Mouse (Mus musculus) limb, embryonic 10.5 days (tissue): ENCODE measurements around the gene P4ha1. TPM values are rescaled to one million over a fixed set of nuclear protein-coding genes. Genes with fewer than 3 reads are reported as not detected.
"Not testable (repeated sequence)": the region's sequence is repeated elsewhere in the genome, so short reads cannot be mapped to it uniquely, and the experiment has no call there.

Experiments
- DNase-seq: peaks from one replicate; pipeline ENCODE4 v3.0.0-alpha.2; 2017; ENCODE audit warnings: low spot score
- H3K27ac ChIP-seq: fragments of 300-500 bp; sonication (generic); 2 replicates; pipeline ENCODE4 v1.5.1; 2016; ENCODE audit warnings: mild to moderate bottlenecking
- H3K27me3 ChIP-seq: fragments of 300-500 bp; sonication (generic); 2 replicates; pipeline ENCODE4 v1.6.1; 2016; ENCODE audit warnings: low read depth, mild to moderate bottlenecking; ENCODE audit not compliant: poor library complexity, severe bottlenecking
- H3K36me3 ChIP-seq: fragments of 300-500 bp; sonication (generic); 2 replicates; pipeline ENCODE4 v1.6.1; 2016; ENCODE audit warnings: mild to moderate bottlenecking, moderate library complexity
- H3K4me1 ChIP-seq: fragments of 300-500 bp; sonication (generic); 2 replicates; pipeline ENCODE4 v1.6.1; 2016
- H3K4me3 ChIP-seq: fragments of 300-500 bp; sonication (generic); 2 replicates; pipeline ENCODE4 v1.5.1; 2016; ENCODE audit warnings: mild to moderate bottlenecking, moderate library complexity
- H3K9me3 ChIP-seq: fragments of 300-500 bp; sonication (generic); replicated peaks from 2 replicates; pipeline ENCODE4 v1.6.1; 2016; ENCODE audit warnings: mild to moderate bottlenecking
- WGBS: fragments of 180-500 bp; shearing (Covaris S2); methylation state at CpG from one replicate; pipeline ENCODE4 v1.1.7; 2016; 5-methylcytosine and 5-hydroxymethylcytosine counted together
- polyA plus RNA-seq: library from polyadenylated mRNA; unstranded; fragments of >200 nt; fragmentation: Nextera tagmentation; extraction: Ambion mirVana; gene quantifications from 2 replicates; pipeline ENCODE4 v1.2.1, GENCODE M21; 2016

P4ha1 gene
- polyA plus RNA-seq, 1 experiment from 2014 or later: 53.3 TPM

- Histone ChIP-seq H3K9me3 (no peaks in the 10 kb centered on the region), H3K36me3 (peaks cover 99% of the 10 kb centered on the region)
- WGBS: 95% methylated on average over 3 of the region's 3 CpGs
Measured at GRCm38 (mm10) chr10:59364551-59364950, 41.5 kb downstream of the P4ha1 start.

DNA sequence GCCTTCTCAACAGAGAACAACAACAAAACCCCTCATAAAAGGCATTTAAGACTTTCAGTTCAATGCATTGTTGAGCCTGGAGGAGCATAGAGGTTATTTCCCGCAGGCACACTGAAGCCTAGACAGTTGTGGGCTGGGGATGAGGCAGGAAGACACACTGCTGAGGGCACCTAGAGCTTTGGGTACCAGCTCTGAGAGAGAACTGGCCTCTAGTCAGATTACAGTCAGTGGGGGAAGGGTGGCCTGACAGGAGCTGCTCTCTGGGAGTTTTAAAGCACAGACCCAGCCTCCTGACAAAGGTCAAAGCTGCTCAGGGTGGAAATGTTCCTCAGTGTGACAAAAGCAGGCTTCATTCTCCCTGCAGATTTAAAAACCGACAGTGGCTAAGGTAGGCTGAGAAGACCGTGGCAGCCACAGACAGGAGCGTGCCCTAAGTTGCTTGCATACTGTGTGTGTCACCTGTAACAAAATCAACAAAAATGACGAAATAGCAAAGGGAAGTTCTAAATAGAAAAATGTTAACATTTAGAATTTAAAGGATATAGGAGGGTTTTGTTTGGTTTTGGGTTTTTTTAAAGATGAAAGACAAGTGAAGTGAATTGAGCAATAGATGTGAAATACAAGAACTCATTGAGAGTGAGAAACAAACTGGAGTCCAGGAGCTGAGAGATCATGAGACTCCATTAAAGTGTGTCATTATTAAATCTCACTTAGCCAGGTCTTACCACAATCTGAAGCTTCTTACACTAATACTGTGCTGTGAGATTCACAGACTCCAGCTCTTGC, 42.9 kb downstream of the P4ha1 start:
- no peaks in the 10 kb centered on the region for H3K9me3 ChIP-seq
- H3K4me3 ChIP-seq: no peak overlapping the region
- WGBS: 87% methylated on average over 5 of the region's 5 CpGs
- H3K36me3 ChIP-seq: peaks cover 99% of the 10 kb centered on the region
- no peak for DNase-seq
- H3K27ac ChIP-seq: no peak overlapping the region
- H3K4me1 ChIP-seq: no peaks in the 10 kb centered on the region
- H3K27me3 ChIP-seq: no peaks in the 10 kb centered on the region

More at GRCm38 (mm10) chr10:59364551-59364950, 41.5 kb downstream of the P4ha1 start:
- H3K27me3 ChIP-seq: no peaks in the 10 kb centered on the region
- DNase-seq: no peak
- no peak overlapping the region for H3K4me3 ChIP-seq
- no peaks in the 10 kb centered on the region for H3K4me1 ChIP-seq
- H3K27ac ChIP-seq: no peak overlapping the region

DNA sequence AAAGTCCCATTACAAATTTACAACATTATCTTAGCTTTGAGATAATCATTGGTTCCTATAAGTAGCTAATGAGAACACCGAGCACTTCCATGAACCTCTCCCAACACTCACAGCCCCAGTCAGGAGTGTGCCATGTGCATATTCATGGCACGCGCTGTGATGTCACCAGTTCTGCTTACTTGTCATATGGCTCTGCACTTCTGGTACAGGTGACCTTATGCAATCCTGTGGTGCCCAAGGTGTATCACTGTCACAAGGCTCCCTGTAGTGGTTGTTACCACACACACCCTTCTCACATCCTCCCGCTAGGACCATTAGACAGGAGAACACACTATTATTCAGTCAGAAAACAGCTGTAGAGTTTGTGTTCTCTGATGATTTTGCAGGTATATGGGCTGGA, 43.6 kb downstream of the P4ha1 start:
- Histone ChIP-seq H3K27ac (no peak overlapping the region), H3K9me3 (no peaks in the 10 kb centered on the region), H3K4me1 (no peaks in the 10 kb centered on the region), H3K36me3 (peaks cover 98% of the 10 kb centered on the region), H3K27me3 (no peaks in the 10 kb centered on the region), H3K4me3 (no peak overlapping the region)
- no peak for DNase-seq
- WGBS: 95% methylated on average over 4 of the region's 4 CpGs

GRCm38 (mm10) chr10:59367206-59367605, 44.1 kb downstream of the P4ha1 start:
- Histone ChIP-seq H3K4me1 (no peaks in the 10 kb centered on the region), H3K27ac (no peak overlapping the region), H3K36me3 (peaks cover 98% of the 10 kb centered on the region), H3K27me3 (no peaks in the 10 kb centered on the region), H3K9me3 (no peaks in the 10 kb centered on the region), H3K4me3 (no peak overlapping the region)
- no peak for DNase-seq
- WGBS: 92% methylated on average over 4 of the region's 4 CpGs

DNA sequence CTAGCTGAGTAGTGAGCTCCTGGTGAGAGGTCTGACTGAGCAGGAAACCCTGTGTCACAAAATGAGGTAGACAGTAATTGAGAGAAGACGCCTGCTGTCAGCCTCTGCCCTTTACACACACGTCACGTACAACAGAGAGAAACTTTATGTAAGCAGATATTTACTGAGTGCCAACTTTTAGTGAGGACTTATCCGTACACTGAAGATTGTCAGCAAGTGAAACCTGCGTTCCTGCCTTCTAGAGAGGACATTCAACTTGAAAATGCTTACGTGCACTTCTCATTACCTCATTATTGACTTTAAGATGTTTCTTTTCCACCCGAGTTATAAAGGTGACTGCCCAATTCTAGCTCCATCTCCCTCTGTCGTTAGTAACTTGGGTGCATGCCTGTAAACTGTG, 45.6 kb downstream of the P4ha1 start:
- no peak overlapping the region for H3K4me3 ChIP-seq
- DNase-seq: no peak
- whole genome bisulfite sequencing: 90% methylated on average over 8 of the region's 8 CpGs
- no peaks in the 10 kb centered on the region for H3K4me1 ChIP-seq
- H3K27ac ChIP-seq: no peak overlapping the region
- peaks cover 98% of the 10 kb centered on the region for H3K36me3 ChIP-seq
- H3K9me3 ChIP-seq: no peaks in the 10 kb centered on the region
- H3K27me3 ChIP-seq: no peaks in the 10 kb centered on the region

DNA sequence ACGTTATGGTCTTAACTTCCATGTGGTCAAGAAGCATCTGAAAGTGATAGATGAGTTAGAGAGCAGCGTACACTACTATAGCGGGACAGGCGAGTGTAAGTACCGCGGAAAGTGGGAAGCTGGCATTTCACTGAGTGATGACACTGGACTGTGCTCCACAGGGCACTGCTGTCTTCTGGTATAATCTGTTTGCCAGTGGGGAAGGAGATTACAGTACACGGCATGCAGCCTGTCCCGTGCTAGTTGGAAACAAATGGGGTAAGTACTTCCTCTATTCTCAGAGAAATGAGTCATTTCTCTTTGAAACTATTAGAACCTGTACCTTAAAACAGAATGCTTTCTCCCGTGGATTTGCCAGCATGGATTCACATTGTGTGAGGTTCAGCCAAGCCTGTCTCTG, 46.3 kb downstream of the P4ha1 start:
- Histone ChIP-seq H3K9me3 (no peaks in the 10 kb centered on the region), H3K27ac (no peak overlapping the region), H3K36me3 (peaks cover 98% of the 10 kb centered on the region), H3K4me1 (no peaks in the 10 kb centered on the region), H3K27me3 (no peaks in the 10 kb centered on the region), H3K4me3 (no peak overlapping the region)
- WGBS: 94% methylated on average over 9 of the region's 9 CpGs
- no peak for DNase-seq

DNA sequence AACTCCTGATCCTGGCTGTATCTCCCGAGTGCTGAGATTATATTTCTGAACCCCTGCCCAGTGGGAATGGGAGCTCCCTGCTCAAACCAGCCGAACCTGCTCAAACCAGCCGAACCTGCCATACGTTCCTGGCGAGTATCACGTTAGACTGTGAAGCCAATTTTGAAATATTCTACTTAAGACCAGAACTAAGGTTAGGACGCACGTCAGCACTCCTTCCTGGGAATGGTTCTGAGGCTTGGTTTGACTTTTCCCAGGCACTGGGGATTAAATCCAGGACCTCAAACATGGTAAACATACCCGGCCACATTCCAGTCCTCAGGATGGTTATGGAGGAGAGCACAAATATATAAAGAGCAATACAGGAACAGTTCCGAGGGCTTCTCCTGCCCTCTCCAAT, 54.8 kb downstream of the P4ha1 start:
- WGBS: 91% methylated on average over 10 of the region's 10 CpGs
- Histone ChIP-seq H3K4me1 (no peaks in the 10 kb centered on the region), H3K36me3 (peaks cover 31% of the 10 kb centered on the region), H3K9me3 (no peaks in the 10 kb centered on the region), H3K27me3 (no peaks in the 10 kb centered on the region), H3K4me3 (no peak overlapping the region), H3K27ac (no peak overlapping the region)
- DNase-seq: no peak

GRCm38 (mm10) chr10:59378728-59379127, 55.6 kb downstream of the P4ha1 start:
- no peak for DNase-seq
- WGBS: 91% methylated on average over 4 of the region's 4 CpGs
- Histone ChIP-seq H3K27me3 (no peaks in the 10 kb centered on the region), H3K4me3 (no peak overlapping the region), H3K4me1 (no peaks in the 10 kb centered on the region), H3K36me3 (peaks cover 23% of the 10 kb centered on the region), H3K27ac (no peak overlapping the region), H3K9me3 (no peaks in the 10 kb centered on the region)

DNA sequence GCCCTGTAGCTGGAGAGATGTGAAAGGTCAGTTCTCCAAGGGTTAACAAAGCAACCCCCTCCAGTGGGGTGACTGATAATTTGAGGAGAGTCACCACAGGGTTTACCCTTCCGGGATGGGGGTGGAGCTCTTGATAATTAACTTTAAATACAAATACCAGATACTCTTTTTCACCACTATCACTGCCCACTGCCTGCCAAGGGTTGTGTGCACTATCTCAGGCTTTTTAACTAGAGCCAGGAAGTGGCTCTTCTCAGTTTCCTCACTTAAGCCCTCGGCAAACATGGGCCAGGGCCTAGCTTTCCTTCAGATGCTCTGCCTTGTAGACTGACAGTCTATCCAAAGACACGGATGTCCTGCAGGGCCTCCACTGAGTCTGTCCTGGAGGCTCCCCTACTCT, 56.8 kb downstream of the P4ha1 start:
- Histone ChIP-seq H3K4me1 (no peaks in the 10 kb centered on the region), H3K36me3 (peaks cover 11% of the 10 kb centered on the region), H3K9me3 (no peaks in the 10 kb centered on the region), H3K4me3 (no peak overlapping the region), H3K27me3 (no peaks in the 10 kb centered on the region), H3K27ac (no peak overlapping the region)
- no peak for DNase-seq
- WGBS: 41% methylated on average over 3 of the region's 3 CpGs

DNA sequence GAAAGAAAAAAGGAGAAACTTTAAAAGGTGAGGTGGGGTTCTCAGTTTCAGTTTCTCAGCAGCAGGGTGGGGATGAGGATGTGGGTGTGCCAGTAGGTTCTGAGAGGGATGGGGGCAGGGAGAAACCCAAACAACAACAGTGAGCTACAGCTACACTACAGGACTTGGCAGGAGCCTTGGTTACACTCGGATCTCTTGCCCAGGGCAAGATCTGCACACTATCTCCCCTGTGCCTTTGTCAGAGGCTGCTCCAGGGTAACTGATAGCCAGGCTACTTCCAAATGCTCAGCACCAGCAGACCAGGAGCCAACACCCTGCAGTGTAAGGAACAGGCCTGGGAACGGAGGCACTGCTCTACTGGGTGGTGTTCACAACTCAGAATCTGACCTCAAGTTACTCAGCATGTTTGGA, 57.3 kb downstream of the P4ha1 start:
- no peaks in the 10 kb centered on the region for H3K4me1 ChIP-seq
- DNase-seq: no peak
- peaks cover 10% of the 10 kb centered on the region for H3K36me3 ChIP-seq
- 87% methylated on average over 2 of the region's 2 CpGs for WGBS
- no peak overlapping the region for H3K4me3 ChIP-seq
- H3K27me3 ChIP-seq: no peaks in the 10 kb centered on the region
- no peaks in the 10 kb centered on the region for H3K9me3 ChIP-seq
- H3K27ac ChIP-seq: no peak overlapping the region

DNA sequence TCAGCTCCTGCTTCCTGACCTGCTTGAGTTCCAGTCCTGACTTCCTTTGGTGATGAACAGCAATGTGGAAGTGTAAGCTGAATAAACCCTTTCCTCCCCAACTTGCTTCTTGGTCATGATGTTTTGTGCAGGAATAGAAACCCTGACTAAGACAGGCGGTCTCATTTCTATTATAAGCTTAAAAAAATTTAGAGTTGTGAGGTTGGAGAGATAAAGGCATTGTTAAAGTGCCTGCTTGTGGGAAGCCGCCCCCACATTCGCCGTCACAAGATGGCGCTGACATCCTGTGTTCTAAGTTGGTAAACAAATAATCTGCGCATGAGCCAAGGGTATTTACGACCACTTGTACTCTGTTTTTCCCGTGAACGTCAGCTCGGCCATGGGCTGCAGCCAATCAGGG, 58.5 kb downstream of the P4ha1 start:
- H3K27me3 ChIP-seq, H3K9me3 ChIP-seq, H3K4me3 ChIP-seq, H3K27ac ChIP-seq, H3K36me3 ChIP-seq, DNase-seq, H3K4me1 ChIP-seq: not testable (repeated sequence)
- 87% methylated on average over 6 of the region's 10 CpGs for WGBS

DNA sequence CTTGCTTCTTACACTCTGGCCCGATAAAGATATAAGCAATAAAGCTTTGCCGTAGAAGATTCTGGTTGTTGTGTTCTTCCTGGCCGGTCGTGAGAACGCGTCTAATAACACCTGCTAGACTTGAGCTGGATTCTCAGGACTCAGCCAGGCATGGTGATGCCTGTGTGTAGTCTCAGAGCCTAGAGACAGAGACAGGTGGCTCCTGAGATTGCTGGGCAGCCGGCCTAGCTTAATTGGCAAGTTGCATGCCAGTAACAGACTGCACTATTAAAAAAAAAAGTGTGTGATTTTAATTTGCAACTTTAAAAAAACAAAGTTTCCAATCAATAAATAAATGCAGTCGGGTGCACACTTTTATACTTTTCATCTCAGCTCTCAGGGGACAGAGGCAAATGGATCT, 63.9 kb downstream of the P4ha1 start:
- WGBS: 94% methylated on average over 8 of the region's 8 CpGs
- Histone ChIP-seq H3K4me1 (no peaks in the 10 kb centered on the region), H3K9me3 (0 out of 2 replicates have a peak, but pooled peaks cover 6% of the 10 kb centered on the region), H3K27me3 (no peaks in the 10 kb centered on the region), H3K36me3 (peaks cover 4% of the 10 kb centered on the region; the same call in 1 of the 2 replicates), H3K4me3 (no peak overlapping the region), H3K27ac (no peak overlapping the region)
- DNase-seq: no peak

GRCm38 (mm10) chr10:59389652-59390051, 66.6 kb downstream of the P4ha1 start:
- Histone ChIP-seq H3K27me3 (no peaks in the 10 kb centered on the region), H3K4me3 (no peak overlapping the region), H3K4me1 (no peaks in the 10 kb centered on the region), H3K9me3 (0 out of 2 replicates have a peak, but pooled peaks cover 6% of the 10 kb centered on the region), H3K36me3 (peaks cover 4% of the 10 kb centered on the region; the same call in 1 of the 2 replicates), H3K27ac (no peak overlapping the region)
- 95% methylated on average over 3 of the region's 3 CpGs for WGBS
- no peak for DNase-seq
